Mouse (Mus musculus) spleen, adult 18-20 months (tissue): ENCODE measurements around the gene Adgrg5.

Experiments
- DNase-seq, 2 experiments: peaks; one replicate each; pipeline ENCODE4 v3.0.0; 2022; ENCODE audit warnings: mixed read lengths in 2 of 2

Gene Adgrg5

DNA sequence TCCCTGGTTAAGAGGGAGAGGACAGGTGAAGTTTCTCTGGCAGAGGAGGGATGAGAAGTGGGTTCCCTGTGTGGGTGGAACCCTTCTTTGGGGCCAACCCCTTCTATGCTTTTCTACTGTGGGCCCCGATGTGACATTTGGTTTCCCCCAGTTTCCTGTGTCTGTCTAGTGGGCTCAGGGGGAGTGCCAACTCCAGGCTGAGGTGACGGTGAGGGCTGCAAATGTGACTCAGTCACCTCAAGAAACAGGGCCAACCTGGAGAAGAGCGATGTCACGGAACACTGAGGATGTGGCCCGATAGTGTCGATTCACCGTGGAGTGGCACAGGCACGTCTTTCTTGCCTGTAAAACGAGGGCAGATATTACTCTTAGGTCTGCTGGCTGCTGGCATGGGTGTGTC lies 49.8 kb downstream of the Adgrg5 start:
- DNase-seq, result no peak

GRCm38 (mm10) chr8:94973786-94974185 lies 50.3 kb downstream of the Adgrg5 start:
- DNase-seq, result no peak

GRCm38 (mm10) chr8:94974467-94975165 lies 51.1 kb downstream of the Adgrg5 start, which contains the start of gene Adgrg1:
Adgrg1 (plus strand) TSS chr8:94974751.
- no peak for DNase-seq

DNA sequence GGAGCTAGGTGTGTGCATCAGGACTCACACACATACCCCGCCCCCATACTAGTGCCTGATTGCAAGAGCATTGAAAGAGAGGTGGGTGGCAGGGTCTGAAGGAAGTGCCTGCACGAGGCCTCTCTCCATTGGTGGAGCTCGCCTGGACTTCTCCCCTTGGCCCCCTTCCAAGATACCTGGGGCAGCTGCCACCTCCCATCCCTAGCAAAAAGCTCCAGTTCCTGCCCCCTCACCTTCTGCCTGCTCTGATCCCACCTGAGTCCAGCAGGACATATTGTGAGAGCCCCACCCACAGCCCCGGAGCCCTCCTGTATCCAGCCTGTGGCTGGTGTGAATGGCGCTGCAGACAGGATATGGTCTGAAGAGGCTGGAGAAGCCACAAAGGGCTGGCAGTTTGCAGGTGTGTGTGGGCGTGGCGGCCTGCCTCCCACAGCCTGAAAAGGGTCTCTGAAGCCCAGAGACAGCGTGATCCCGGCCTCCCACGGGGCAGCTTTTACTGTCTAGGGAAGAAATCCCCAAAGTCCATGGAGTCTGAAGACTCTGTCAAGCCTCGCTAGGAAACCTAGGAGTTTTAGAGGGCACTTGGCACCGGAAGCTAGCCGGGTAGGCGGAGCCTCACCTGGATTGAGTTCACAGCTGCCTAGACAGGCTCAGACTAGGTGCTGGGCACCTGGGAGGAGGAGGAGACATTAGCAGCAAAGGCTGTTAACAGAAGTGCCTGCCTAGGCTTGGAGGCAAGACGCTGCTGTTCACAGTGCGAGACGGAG lies 53.3 kb downstream of the Adgrg5 start:
- DNase-seq, result no peak

DNA sequence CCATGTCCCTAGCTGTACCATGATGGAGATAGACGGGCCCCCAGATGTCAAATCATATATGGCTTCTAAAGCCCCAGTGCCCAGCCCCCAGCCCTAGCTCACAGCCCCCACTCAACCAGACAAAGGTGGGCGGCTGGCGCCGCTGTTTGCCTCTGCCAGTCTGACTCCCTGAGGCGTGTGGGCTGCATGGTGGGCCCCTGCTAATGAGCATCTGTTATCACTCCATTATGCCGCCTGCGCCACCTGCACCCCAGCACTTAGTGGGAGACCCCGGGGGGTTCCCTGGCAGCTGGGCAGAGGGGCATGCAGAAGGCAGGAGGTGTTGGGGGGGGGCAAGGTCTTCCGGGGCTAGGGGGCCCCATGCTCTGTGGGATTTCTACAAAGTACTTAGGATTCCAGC lies 54.6 kb downstream of the Adgrg5 start:
- DNase-seq, result no peak

GRCm38 (mm10) chr8:94978593-94979319 lies 55.3 kb downstream of the Adgrg5 start:
- no peak for DNase-seq

DNA sequence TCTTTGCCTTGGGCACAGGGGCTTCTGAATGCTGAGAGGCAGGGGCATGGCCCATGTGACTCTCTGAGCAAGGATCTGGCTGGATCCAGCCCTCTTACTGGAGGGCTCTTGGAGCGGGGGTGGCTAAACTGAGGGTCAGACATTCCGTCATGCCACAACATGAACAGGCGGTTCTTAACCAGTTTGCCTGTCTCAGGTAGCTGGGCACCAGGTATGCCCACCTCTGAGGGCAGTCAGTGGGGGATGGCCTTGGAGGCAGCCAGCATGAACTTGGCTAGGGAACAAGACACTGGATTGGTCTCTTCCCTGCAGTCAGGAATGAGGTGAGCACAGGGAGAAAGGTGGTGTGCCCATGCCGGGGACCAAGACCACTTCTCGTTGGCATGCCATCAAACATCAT lies 56.7 kb downstream of the Adgrg5 start:
- no peak for DNase-seq

DNA sequence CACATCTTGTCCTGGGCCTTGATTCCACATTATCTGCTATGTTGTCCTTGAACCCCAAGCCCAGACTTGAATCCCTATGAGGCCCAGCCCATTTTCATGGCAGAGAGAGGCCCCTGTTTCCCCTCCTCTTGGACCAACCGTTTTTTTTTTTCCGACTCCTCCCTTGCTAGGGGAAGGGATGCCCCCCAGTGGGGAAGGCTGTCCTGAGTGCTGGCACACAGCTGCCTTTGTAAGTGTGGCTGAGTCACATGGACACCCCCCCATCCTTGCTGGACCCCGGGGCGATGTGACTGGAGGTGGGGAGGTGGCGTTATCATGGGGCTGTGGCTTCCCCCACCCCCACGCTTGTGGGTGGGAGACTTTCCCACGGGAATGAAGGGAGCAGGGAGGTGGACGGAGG lies 57.5 kb downstream of the Adgrg5 start:
- no peak for DNase-seq

DNA sequence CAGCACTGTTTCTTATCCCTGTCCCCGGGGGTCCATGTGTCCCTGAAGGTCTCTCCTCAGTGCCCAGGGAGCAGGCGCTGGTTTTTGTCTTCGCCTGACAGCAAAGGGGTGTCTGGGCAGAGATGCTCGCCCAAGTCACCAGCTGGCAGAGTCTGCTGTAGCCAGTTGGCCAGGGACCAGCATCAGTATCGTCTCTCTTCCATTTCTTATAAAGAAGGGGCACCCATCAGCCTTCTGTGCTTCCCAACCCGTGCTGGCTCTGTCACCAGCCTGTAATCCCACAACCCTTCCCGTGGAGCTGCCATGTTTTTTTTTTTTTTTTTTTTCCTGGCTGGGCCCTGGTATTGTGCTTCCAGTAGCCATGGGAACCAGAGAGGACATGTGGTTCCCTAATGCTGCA lies 58.4 kb downstream of the Adgrg5 start:
- no peak for DNase-seq

GRCm38 (mm10) chr8:94983146-94983545 lies 59.7 kb downstream of the Adgrg5 start:
- DNase-seq, result no peak

GRCm38 (mm10) chr8:94983881-94984516 lies 60.5 kb downstream of the Adgrg5 start:
- no peak for DNase-seq

GRCm38 (mm10) chr8:94985023-94985422 lies 61.5 kb downstream of the Adgrg5 start:
- no peak for DNase-seq

DNA sequence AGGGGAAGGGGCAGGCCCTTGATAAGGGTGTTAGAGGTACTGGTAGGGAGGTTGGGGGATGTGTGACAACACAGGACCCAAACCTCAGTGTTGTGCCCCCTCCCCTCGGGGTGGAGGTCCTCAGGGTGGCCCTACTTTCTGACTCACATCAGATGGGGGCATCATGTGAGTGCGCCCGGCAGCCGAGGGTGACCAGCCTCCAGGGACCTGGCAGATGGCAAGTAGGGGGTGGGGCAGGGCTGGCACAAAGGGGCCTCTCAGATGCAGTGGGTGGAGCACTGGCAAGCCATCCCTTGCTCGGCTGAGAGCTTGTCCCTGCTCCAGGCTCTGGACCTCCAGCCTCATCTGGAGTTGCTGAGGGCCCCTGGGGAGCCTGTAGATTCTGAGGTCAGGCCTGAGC lies 63.2 kb downstream of the Adgrg5 start:
- no peak for DNase-seq

GRCm38 (mm10) chr8:94987553-94987952 lies 64.1 kb downstream of the Adgrg5 start:
- DNase-seq, result no peak

DNA sequence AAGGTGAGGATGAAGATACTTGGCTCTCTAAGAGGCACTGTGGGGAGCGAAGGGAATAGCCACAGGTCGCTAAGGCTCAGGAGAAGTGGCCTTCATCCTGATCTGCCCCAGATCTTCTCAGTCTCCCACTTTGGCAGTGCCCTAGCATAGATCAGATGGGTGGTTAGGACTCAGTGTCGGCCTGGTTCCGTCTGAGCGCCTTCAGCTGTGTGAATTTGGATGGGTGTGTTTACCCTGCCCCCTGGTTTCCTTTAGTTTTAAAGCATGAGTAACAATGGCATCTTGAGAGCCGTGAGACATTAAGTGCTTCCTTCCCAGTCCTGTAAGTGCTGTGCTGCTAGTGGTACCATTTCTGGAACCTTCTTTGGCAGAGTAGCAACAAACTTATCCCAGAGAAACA lies 65.1 kb downstream of the Adgrg5 start:
- no peak for DNase-seq

DNA sequence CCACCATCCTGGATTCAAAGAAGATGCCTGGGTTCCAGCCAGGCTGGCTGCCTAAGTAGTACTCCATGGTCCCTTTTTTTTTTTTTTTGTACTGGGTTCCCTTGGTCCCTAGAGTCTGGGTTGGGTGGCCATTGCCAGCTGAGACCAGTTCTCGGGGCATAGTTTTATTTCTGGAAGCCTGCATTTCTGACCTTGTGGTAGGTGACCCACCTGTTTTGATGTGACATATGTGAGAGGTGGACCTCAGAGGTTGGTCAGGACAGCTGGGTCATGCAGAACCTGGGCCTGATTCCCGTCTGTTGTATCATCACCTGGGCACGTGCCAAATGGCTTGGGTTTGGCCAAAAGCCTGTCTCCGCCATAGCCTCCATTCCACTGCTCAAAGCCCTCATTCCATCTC lies 66.2 kb downstream of the Adgrg5 start:
- DNase-seq, result no peak

DNA sequence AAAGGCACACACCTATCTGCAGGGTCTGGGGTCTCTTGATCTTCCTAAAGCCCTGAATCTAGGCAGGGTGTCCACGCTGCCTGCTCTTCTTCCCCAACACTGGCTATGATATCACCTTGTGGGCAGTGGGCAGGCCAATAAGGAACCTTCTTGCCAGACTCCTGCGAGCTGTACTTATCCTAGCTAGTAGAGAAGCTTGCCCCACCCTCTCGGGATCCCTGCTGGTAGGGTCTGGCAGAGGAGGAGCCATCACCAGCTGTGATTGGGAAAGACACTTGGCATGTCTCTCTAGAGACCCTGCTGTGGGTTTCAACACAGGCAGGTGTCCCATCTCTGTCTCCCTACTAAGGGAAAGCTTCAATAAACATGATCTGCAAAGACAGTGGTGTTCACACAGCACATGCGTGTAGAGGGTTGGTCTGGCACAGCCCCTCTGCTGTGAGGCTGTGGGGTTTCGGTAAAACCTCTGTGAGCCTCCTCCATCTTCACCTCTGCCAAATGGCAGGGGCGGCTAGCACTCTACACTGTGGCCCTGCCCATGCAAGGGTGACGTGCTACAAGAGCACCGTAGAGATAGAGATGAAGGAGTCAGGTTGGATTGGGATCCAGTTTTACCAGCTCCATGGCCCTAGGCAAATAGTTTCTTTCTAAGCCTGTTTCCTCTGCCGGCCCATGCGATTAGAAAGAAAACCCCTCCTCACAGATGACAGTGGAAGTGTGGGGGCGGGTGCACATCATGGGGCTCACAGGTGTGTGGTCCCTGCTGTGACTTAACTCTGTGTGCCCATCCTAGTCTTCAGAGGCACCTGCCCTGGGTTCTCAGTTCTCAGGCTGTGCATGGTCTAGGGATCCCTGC lies 67.3 kb downstream of the Adgrg5 start:
- no peak for DNase-seq

DNA sequence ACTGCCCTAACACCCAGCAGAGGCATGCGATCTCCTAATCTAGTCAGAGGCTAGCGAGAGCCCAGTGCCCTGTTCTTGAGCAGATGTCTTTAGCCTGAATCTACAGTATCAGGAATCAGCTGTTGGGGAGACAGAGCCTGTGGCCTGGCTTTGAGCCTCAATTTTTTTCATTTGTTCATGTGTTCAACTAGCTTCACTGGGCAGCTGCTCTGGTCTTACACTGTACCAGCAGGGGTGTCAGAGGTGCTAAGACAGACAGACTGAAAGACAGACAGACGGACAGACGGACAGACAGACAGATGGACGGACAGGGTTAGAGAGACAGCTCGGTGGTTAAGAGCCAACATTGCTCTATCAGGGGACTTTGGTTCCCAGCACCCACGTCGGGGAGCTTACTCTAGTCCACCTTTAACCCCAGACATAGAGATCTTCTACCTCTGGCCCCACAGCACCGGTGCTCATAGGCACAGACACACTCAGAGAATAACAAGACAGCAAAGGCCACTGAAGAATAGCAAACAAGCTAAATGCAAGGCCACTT lies 68.0 kb downstream of the Adgrg5 start:
- DNase-seq, result no peak

GRCm38 (mm10) chr8:94992010-94992409 lies 68.5 kb downstream of the Adgrg5 start:
- DNase-seq, result no peak

DNA sequence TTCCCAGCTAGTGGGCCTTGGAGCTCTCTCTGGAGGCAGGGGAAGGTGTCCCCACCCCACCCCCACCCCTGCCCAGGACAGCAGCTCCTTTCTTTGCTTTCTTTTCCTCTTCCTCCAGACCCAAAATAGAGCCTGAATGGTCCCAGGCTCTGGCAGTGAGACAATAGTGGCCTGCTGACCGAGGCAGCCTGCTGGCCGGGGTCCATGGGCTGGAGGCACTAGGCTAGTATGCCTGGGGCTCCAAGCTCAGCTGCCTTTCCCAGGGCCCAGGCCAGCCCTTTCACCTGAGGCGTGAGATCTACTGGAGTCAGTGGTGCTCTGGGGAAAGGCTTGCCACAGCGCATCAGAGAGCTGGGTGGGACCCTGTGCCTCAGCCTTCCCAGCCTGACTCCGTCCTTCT lies 69.0 kb downstream of the Adgrg5 start:
- DNase-seq, result no peak
